Mouse (Mus musculus) kidney, postnatal 14 days (tissue): ENCODE measurements around the gene Birc3.
"Not testable (repeated sequence)": the region's sequence is repeated elsewhere in the genome, so short reads cannot be mapped to it uniquely, and the experiment has no call there.

Experiments used
- DNase-seq: peaks from one replicate; pipeline ENCODE4 v3.0.0; 2022; ENCODE audit warnings: mixed read lengths

Gene Birc3

GRCm38 (mm10) chr9:7866981-7867380 lies 6.0 kb downstream of the Birc3 start:
- DNase-seq = not testable (repeated sequence)

GRCm38 (mm10) chr9:7860976-7861375 lies 12.0 kb downstream of the Birc3 start:
- DNase-seq = no peak

- DNase-seq = no peak
Measured at GRCm38 (mm10) chr9:7855912-7856311, 17.1 kb downstream of the Birc3 start.

GRCm38 (mm10) chr9:7855374-7855773 lies 17.6 kb downstream of the Birc3 start:
- DNase-seq = peak; percentile 73

- DNase-seq = not testable (repeated sequence)
Measured at GRCm38 (mm10) chr9:7854196-7854595, 18.8 kb downstream of the Birc3 start.

GRCm38 (mm10) chr9:7852346-7853230 lies 20.4 kb downstream of the Birc3 start:
- no peak for DNase-seq

GRCm38 (mm10) chr9:7851841-7852240 lies 21.1 kb downstream of the Birc3 start:
- no peak for DNase-seq

GRCm38 (mm10) chr9:7848191-7848590 lies 24.8 kb downstream of the Birc3 start:
- DNase-seq = no peak

- DNase-seq = no peak
Measured at GRCm38 (mm10) chr9:7846667-7847199, 26.3 kb downstream of the Birc3 start.

GRCm38 (mm10) chr9:7845216-7845895 lies 27.6 kb downstream of the Birc3 start:
- DNase-seq = peak; percentile 23

- no peak for DNase-seq
Measured at GRCm38 (mm10) chr9:7841221-7841620, 31.8 kb downstream of the Birc3 start.

- no peak for DNase-seq
Measured at GRCm38 (mm10) chr9:7837806-7838440, 35.1 kb downstream of the Birc3 start.

GRCm38 (mm10) chr9:7836905-7837805 lies 35.8 kb downstream of the Birc3 start, which contains the start of gene Birc2:
Gene Birc2 (minus strand): TSS chr9:7837064.
- peak; percentile 98 for DNase-seq

- DNase-seq = peak; percentile 62
Measured at GRCm38 (mm10) chr9:7836331-7836730, 36.7 kb downstream of the Birc3 start.

- DNase-seq = no peak
Measured at GRCm38 (mm10) chr9:7835302-7835701, 37.7 kb downstream of the Birc3 start.

- DNase-seq = no peak
Measured at GRCm38 (mm10) chr9:7833421-7833820, 39.6 kb downstream of the Birc3 start.

GRCm38 (mm10) chr9:7829531-7830528 lies 43.2 kb downstream of the Birc3 start:
- no peak for DNase-seq

GRCm38 (mm10) chr9:7828706-7829105 lies 44.3 kb downstream of the Birc3 start:
- DNase-seq = no peak

- DNase-seq = no peak
Measured at GRCm38 (mm10) chr9:7824916-7825315, 48.1 kb downstream of the Birc3 start.

- DNase-seq = peak; percentile 19
Measured at GRCm38 (mm10) chr9:7822758-7823157, 50.2 kb downstream of the Birc3 start.

- DNase-seq = no peak
Measured at GRCm38 (mm10) chr9:7805101-7805506, 67.9 kb downstream of the Birc3 start.
